Mouse (Mus musculus) lung, adult 2 months (tissue): ENCODE measurements at regions not wholly inside any gene's neighbourhood (a gene's known extent, or its start where the extent isn't known, plus 50 kb on each side); places are given as distances from the start of the nearest gene placed in this dataset.

ENCODE experiments used
- CTCF ChIP-seq: fragments of 200-500 bp; IDR thresholded peaks from 2 replicates; pipeline ENCODE4 v1.5.1; 2011; ENCODE audit warnings: mild to moderate bottlenecking, low read length, control low read depth; ENCODE audit not compliant: insufficient read depth
- POLR2A ChIP-seq: fragments of 200-500 bp; IDR thresholded peaks from 2 replicates; pipeline ENCODE4 v1.6.1; 2011; ENCODE audit warnings: low read depth, mild to moderate bottlenecking, control low read depth, low read length, borderline replicate concordance; ENCODE audit errors: extremely low read depth

GRCm38 (mm10) chr17:73034981-73035481 is 72.8 kb upstream of the Lclat1 start:
- TF ChIP-seq CTCF (no peak), POLR2A (no peak)
